Mouse (Mus musculus) activated CD4-positive, CD25-positive, alpha-beta regulatory T cell, adult 4 months (primary cell): ENCODE measurements around the gene Gm30191. TPM values are rescaled to one million over a fixed set of nuclear protein-coding genes. Genes with fewer than 3 reads are reported as not detected.
A peak's percentile ranks its signal among the peaks of the same experiment; 100 is the strongest.

ENCODE experiments used
- ATAC-seq: one replicate; pipeline ENCODE4 v1.8.0; 2017
- polyA plus RNA-seq, 2 experiments: library from polyadenylated mRNA; unstranded; fragments of 100-300 nt; shearing (Covaris generic); gene quantifications; one replicate each; pipeline ENCODE4 v1.2.1; 2017

The Gm30191 gene
- polyA plus RNA-seq = not detected

DNA sequence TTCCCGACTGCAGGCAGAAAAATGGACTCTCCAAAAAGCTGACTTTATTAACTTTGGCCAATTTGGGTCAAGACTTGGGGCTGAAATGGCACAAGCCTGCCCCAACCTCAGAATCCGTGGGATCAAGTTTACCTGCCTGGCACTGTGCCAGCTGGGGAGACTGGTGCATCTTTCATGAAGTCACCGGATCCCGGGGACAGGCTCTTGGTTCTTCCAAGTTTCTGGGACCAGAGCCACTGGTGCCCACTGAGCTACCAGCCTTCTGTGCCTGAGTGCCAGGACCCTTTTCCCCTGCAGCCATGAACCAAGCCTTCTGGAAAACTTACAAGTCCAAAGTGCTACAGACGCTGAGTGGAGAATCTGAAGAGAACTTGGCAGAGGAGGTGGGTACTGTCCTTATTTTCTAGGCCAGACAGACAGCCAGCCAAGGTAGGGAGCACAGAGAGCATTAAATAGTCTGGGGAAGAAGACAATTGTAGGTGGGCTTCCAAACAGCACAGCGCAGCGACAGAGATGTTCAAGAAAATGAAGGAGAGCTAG, at the start of gene Gm30191:
TSS of gene Gm30191 (plus strand) at position 217 of the 540 bp plus-strand sequence.
- ATAC-seq = no peak

DNA sequence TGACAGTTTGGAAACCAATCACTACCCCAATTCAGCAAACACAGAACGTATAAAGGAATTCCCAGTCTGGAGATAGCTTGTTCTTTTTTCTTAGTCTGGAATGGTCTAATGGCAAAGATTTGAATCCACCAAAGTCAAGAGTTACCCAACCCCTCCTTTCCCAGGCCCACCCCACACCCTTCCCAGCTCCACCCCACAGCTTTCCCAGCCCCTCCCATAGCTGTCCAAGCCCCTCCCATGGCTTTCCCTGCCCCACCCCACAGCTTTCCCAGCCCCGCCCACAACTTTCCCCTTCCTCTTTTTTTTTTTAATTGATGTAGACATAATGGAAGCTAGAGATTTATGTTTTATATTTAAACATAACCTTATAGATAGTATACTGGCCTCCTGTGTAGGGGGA, 47.4 kb upstream of the Gm30191 start:
- no peak for ATAC-seq

DNA sequence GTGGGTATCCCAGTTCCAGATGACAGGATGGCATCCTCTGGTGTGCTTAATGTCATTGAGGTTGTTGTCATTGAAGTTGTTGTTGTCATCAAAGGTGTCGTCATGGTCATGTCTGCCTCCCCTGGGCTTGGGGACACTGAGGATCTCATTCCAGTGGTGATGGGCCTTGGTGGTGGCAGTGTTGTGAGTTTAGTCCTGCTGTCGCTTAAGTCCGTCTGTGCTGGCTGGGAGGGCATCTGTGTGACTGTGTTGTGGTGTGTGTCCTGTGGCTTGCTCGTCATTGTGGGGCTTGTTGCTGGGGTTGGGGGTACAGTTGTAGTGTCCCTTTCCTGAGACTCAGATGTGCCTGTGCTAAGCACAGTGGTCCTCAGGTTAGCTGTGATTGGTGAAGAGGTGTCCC, 43.8 kb upstream of the Gm30191 start, which contains the start of gene Gm7534:
TSS of gene Gm7534 (minus strand) at position 101 of the 400 bp plus-strand sequence.
- no peak for ATAC-seq

DNA sequence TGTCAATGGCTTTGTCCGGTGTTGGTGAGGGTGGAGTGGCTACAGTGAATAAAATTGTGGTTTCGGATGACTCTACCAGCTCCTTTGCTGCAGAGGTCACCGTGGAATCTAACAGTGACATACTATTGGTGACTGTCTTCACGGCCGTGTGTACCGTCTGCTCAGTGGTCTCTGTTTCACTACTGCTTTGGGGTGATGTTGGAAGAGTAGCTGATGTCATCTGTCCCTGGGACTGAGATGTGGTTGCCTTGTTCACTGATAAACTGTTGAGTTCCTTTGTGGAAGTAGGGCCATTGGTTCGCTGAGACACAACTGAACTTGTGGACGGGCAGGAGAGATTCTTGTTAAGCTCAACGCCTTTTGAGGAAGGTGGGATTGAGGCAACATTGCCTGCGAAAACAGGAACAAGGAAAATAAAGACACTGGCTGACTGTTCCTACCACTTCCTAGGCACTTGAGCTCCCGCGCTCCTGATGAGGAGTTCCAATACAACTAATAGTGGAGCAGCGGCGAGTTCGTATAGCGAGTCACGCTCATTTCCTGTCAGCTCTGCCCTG, 43.3 kb upstream of the Gm30191 start:
- ATAC-seq = no peak

DNA sequence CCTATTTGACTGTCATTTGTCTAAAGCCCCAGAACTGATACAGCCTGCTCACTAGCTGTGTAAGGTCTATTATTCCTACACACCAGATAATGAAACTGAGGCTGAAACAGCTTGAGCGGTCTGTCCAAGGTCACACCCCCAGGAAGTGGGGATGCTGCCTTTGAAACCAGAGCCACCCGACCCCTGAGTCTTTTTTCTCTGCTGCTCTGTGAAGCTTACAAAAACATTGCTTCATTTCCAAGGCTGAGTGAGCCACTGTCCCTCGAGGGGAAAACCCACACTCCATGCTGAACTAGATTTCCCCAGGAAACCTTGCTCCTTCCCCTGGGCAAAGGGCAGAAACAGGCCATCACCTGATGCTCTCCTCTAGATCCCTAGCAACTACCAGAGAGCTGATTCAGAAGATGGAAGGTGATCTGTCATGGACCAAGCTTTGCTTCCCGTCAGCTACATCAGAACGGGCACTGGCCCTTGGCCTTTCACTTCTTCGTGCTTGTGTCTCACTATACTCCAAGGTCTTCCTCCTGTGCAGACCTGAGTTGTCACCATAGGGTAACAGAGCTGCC, 40.2 kb upstream of the Gm30191 start:
- ATAC-seq = no peak

DNA sequence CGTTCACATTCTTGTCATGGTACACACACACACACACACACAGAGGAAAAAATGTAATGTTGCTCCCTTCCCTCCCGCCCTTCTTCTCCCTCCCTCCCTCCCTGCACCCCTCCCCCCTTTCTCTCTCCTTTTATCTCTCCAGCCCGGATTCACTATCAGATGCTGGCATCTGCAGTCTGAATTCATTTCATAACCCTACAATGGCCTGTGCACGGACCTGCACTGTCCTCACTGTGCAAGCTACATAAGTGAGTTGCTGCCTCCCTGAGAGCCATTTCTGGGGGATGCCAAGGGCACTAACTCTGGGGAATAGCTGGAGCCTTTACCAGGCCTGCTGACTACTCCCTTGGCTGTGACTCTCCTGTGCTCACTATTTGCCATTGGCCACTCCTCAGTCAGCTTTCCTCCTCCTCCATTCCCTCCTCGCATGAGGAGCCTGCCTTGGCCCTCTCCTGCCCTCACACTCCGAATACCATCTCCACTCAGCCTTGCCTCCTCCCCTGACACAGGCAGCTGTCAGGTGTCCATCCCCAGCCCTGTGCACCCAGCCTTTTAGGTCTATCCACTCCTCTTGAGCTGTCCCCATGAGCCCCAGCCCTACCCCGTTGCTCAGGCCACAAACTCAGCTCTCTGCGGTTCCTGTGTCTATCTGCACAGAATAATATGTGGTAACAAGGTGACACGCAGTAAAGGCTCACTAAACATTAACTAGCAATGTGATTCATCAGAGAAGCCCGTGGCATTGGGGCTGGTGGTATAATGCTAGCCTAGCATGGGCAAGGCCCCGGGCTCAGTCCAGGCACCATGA, 23.7 kb upstream of the Gm30191 start:
- ATAC-seq = no peak

DNA sequence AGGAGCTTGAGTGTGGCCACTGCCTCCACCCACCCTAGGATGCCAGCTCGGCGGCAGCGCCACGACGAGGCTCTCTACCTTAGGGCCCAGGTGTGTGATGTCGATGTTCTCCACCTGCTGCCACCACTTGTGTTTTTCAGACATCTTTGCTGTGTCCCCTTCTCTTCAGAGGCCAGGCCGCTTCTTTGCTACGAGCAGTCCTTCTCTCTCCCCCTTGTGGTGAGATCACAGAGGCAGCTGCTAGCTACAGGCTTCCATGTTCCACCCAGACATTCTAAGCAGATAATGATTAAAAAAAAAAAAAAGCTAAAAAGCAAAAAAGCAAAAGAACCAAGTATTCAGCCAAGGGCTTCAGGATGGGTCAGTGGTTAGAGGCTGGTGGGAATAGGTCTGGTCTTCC, 19.5 kb upstream of the Gm30191 start, which contains the start of gene Catsper4:
TSS of gene Catsper4 (minus strand) at position 190 of the 400 bp plus-strand sequence.
- no peak for ATAC-seq

DNA sequence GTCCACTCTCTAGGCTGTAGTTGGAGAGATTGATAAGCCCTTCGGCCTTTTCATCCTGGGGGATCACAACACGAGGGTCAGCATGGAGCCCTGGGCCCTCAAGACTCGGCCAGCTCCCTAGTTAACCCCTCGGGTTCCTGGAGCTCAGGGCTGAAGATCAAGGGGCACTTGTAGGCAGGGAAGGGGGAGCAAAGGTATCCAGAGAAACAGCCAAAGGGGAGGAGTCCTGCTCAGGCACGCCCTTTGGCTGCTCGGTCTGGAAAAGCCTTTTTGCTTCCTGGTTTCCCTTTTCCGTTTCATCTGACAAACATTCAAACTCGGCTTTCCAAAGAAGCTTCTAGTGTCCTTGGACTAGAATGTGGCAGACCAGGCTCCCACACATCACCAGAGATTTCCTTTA, 16.3 kb upstream of the Gm30191 start:
- ATAC-seq = no peak

DNA sequence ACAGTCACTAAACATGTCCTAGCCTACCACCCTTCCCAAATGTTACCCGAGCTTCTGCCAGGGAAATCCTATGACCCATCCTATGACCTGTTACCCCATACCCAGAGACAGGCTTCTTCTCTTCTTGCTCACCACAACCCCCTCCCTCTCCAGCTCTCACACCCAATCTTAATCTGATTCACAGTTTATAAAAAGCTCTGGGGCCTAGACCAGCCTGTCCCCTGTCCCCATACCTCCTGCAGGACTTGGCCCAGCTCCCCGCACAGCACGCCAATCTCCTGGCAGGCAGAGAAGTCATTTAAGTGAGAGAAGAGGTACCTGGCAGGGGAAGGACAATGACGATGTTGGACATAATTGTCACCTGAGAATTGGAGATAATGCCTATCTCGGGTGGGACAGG, 11.9 kb upstream of the Gm30191 start:
- ATAC-seq = no peak

DNA sequence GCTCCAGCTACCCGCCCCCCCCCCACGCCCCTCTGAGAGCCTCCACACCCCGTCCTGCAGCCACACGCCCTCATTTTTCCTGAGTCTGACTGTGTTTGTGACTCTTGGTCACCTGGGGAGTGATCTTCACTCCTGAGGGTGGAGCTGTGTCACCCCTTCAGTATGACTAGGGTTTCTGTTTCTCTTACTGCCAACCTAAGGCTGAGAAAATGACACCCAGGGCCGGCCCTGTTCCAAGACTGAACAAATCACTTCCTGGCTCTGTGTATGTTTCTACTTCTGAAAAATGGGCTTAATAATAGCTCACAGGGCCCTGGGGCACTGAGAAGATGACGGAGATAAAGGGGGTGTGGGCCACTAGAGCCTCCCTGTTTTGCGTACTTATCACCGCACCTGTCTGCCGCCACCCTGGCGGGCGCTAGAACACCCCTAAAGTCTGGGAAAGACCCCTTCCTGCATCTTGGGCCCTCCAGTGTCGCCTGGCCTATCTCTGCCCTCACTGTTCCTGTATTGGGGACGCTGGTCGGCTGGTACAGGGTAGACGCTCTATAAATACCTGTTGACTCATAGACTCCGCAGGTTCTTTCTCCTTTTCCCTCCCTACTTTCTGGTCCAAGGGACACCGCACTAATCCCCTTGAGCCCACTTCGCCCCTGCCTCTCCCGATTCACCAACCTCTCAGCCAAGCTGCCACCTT, 9.0 kb upstream of the Gm30191 start:
- ATAC-seq = no peak

DNA sequence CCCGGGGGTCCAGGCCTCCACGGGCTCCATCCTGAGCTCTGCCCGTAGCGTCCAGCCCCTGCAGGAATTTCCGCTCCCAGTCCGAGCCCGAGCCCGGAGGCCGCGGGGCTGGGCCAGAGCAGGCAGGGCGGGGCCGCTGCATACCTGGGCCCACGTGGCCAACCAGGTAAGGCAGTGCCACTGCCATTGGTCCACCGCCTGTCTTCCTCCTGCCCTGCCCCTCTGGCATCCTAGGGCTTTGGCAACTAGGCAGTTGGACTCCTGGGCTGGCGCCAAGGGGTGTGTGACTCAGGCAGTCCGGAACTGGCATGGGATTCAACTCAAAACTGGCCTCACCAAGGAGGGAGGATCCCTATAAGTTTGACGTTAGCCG, 8.5 kb upstream of the Gm30191 start, which contains the start of gene Cnksr1:
TSS of gene Cnksr1 (minus strand) at position 121 of the 373 bp plus-strand sequence.
- no peak for ATAC-seq

DNA sequence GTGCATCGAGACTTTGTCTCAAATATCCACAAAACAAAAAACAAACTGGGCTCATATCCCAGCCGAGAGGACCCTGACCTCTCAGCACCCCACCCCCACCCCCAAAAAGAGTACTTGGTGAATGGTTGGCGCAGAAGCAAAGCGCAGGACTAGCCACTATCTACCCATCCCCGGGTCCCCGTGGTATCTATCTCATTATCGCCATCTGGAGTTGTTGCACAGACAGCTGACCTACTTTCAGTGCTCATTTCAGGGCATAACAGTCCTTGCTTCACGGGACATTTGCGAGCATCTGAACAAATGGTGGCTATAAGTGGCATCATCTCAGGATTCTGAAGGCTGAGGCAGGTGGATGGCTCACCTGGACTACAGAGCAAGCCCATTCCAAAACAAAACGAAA, 8.0 kb upstream of the Gm30191 start:
- no peak for ATAC-seq

DNA sequence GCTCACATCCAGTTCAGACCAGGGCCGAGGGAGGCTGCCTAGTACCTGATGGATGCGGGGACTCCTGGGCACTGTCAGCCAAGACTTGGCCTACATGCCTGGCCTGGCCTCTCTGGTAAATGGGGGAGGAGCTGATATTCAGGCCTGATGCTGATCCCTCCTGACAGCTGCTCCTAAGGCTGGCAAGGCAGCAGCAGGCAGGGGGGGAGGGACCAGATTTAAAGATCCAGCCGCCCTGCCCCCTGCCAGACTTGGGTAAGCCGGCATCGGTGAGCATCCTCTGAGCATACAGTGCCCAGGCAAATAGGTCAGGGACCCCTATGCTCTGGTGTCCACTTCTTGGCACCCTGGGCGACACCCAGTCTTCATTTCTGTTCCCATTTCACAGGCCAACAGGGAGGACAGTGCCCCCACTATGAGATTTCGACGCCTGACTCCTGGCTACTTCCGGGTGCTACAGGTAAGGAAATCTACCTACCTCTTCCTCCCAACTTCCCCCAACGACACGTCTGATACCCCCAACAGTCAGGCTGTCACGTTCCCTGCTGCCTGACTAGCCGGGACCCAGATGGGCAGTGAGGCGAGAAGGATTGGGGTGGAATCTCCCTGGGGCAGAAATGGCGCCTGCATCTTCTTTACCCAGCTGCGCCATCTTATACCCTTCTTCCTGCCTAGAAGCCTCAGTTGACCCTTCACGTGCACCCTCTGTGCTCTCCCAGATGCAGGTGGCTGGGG, 3.1 kb upstream of the Gm30191 start, which contains the start of gene E130218I03Rik:
TSS of gene E130218I03Rik (plus strand) at position 147 of the 735 bp plus-strand sequence.
- no peak for ATAC-seq

DNA sequence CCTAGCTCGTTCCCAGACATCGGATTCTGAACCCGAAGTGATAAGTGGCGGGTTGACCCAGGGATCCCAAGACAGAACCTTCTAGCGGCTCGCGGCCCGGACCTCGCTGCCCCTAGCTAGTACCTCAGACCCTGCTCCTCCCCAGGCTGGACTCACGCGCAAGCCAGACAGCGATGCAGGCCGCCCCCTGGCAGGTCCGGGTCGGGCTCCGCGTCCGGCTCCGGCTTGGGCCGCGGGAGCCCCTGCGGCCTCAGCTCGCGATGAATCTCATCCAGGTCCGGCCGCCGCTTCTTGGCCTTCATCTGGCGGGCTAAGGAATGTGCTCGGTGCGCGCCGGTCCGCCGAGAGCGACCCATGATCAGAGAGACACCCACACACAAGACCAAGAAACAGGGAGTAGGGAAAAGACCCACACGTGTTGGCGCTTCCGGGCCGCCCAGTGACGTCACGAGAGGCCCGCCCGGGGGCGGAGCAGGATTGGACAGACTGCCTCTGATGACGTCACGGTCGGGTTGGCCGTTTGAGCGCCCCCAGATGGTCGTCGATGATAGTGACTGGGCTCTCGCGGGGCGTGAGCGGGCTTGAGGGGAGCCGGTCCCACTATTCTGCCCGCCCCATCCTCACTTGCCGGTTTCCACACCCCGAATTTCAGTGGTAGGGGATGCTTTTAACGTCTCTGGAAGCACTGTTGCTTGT, 1.4 kb upstream of the Gm30191 start, which contains the start of gene Zfp593:
TSS of gene Zfp593 (minus strand) at position 445 of the 696 bp plus-strand sequence.
- peak; percentile 95 for ATAC-seq

DNA sequence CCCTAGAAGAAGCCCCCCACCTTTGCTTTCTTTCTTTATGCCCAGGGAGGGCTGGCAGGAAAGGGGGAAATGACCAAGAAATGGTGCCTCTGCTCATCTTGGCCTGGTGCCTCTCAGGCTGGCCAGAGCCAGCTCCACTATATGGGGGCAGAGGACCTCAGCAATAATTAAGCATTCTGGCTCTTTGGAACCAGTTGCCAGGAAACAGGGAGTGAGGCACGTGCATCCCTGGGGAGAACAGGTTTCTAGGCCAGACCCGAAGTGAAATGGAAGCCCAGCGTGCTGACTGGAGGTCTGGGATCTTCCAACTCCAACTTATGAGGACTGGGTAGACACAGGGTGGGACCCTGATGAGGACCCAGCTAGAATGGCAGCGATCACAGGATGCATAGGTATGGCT, 479 bp upstream of the Gm30191 start:
- ATAC-seq = no peak

DNA sequence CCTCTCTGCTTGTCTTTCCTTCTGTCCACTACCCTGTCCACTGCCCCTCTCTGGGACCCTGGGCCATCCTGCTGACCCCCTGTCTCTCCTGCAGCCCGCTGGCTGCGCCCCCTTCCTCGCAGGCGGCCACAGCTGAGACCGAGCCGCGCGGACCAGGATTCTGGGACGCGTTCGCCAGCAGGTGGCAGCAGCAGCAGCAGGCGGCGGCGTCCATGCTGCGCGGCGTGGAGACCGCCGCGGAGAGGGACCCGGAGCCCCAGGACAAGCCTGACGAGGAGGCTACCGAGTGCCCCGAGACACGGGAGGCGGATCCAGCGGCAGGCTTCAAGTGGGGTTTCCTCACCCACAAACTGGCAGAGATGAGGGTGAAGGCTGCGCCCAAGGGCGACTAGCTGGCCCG, 2.9 kb downstream of the Gm30191 start:
- ATAC-seq = peak; percentile 26

DNA sequence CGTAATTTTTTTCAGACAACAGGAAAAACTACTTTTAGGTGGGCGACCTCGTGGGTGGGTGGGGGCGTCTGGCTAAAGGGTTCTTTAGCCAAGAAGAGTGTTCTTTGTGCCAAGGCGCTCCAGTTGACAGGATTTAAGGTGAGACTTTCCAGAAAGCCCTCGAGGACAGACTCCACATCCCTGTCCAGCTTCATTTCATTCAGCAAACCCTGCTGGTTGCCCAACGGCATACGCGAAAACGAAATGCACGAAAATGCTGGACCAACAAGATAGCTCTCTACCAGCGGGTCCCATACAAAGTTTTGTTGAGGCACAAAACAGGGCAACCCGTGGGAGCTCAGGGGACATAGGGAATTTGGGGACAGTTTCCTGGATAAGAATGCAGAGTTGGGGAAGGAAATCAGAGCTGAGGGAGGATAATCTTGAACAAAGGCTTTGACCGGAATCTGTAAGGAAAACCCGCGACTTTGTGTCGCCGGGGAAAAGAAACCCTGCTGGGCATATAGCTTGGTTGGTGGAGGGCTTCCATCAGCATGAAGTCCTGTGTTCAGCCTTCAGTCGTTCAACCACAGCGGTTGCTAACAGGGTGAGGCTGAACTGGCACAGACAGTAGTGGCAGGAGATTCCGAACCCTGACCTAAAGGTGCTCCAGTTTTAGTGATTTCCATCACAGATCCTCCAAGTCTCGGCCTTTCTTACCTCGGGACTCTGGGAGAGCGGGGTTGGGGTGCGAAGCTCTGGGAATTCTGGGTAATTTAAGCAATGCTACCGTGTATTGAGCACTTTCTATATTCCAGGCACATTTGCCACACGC, 3.6 kb downstream of the Gm30191 start:
- ATAC-seq = no peak

DNA sequence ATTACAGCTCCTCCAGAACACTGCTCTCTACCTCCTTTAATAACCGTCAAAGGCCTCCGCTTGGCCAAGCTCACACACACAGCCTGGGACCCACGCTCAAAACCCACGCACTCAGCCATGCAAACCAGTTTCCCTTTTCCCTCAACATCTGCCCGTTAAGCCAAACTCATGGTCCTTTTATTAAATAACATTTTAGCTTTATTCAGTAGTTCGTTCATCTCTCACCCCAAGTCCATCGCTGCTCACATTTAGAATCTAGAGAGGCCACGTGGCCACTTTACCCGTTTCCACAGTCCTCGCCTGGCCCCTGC, 4.2 kb downstream of the Gm30191 start:
- ATAC-seq = no peak

DNA sequence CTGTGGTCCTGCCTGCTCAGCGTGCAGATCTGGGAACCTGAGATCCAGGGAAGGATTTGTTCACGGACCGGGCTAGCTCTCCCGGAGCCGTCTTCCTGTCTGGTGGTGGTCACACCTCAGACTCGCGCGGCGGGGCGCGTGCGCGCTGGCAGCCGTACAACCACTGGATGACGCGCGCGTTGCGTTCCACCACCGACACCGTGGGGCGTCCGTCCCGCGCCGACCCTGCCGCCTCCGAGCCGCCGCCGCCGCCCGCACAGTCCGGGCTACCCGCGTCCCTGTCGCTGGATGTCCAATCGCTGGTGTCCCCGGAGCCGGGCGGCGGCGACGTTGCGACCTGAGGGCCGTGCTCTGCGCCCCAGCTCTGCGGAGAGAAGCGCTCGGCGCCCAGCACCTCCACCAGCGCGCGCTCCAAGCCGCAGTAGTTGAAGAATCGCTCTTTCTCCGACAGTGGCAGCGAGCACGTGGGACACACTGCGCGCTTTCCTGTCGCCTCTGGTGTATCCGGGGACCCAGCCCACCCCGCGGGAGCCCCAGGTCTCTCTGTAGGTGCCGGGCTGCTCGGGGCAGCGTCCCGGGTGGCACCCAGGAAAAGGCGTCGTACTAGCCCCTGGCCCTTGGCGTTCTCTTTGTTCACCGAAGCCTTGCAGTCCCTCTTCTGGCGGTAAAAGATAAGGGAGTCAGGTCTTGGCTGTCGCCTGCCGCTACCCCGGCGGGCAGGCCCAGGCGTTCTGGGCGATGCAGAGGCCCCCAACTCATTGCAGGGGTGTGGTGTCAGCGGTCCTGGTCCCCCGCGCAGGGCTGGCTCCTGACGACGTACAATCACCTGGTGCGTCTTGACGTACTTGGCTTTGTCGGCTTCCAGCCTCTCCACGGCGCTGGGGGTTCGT, 4.8 kb downstream of the Gm30191 start:
- no peak for ATAC-seq
